Mouse (Mus musculus) CH12.LX (cell line): ENCODE results near the gene Usp46. TPM values are rescaled to one million over a fixed set of nuclear protein-coding genes. Genes with fewer than 3 reads are reported as not detected.

ENCODE experiments used
- DNase-seq: peaks from one replicate; pipeline ENCODE4 v3.0.0-alpha.2; 2013; ENCODE audit errors: extremely low read depth
- H3K27ac ChIP-seq: 2 replicates; pipeline ENCODE4 v1.5.1; 2012; ENCODE audit warnings: low read depth, mild to moderate bottlenecking, control low read depth, moderate library complexity; ENCODE audit not compliant: insufficient read depth
- H3K27me3 ChIP-seq: replicated peaks from 2 replicates; pipeline ENCODE3; 2012; ENCODE audit warnings: inconsistent platforms
- H3K36me3 ChIP-seq, 2 experiments: replicated peaks in 1 of 2; 2 replicates each; pipeline versions ENCODE3 to v1.6.1; 2012; ENCODE audit warnings: inconsistent platforms in 1 of 2, low read length in 1 of 2, mild to moderate bottlenecking in 1 of 2, mixed read lengths in 1 of 2, moderate library complexity in 1 of 2; ENCODE audit not compliant: control insufficient read depth in 1 of 2, insufficient read depth in 1 of 2
- H3K4me1 ChIP-seq, 2 experiments: 2 replicates each; pipeline ENCODE4 v1.6.1; 2012; ENCODE audit warnings: inconsistent platforms in 1 of 2, moderate library complexity in 1 of 2; ENCODE audit not compliant: insufficient read depth in 2 of 2, control insufficient read depth in 1 of 2
- H3K4me2 ChIP-seq: 2 replicates; pipeline ENCODE4 v1.6.1; 2012; ENCODE audit warnings: low read depth, mild to moderate bottlenecking, control low read depth; ENCODE audit not compliant: poor library complexity, insufficient read depth, severe bottlenecking
- H3K4me3 ChIP-seq, 3 experiments: fragments of 150-350 bp in 1 of 3; sonication (generic) in 1 of 3; replicated peaks in 1 of 3; 2 replicates each; pipeline versions ENCODE3 to v1.5.1; 2011 to 2012; ENCODE audit warnings: low read depth in 2 of 3, low read length in 2 of 3, mild to moderate bottlenecking in 2 of 3, moderate library complexity in 2 of 3, control low read depth in 1 of 3, improper control_type of control experiment in 1 of 3, inconsistent platforms in 1 of 3, mixed read lengths in 1 of 3; ENCODE audit not compliant: poor library complexity in 1 of 3
- H3K79me2 ChIP-seq: replicated peaks from 2 replicates; pipeline ENCODE4 v1.6.1; 2012; ENCODE audit warnings: mild to moderate bottlenecking, moderate library complexity; ENCODE audit not compliant: control insufficient read depth, poor library complexity, insufficient read depth, severe bottlenecking; ENCODE audit errors: extremely low read depth
- H3K9ac ChIP-seq: 2 replicates; pipeline ENCODE4 v1.6.1; 2012; ENCODE audit warnings: low read depth, mild to moderate bottlenecking, control low read depth, moderate library complexity; ENCODE audit not compliant: insufficient read depth
- H3K9me3 ChIP-seq: replicated peaks from 2 replicates; pipeline ENCODE3; 2012; ENCODE audit warnings: low read length, inconsistent platforms, mixed read lengths
- BHLHE40 ChIP-seq: IDR thresholded peaks from 2 replicates; pipeline ENCODE4 v1.6.1; 2011; ENCODE audit warnings: mild to moderate bottlenecking, low read depth, low read length, improper control_type of control experiment
- CHD2 ChIP-seq: IDR thresholded peaks from 2 replicates; pipeline ENCODE4 v1.6.1; 2011; ENCODE audit warnings: low read length, improper control_type of control experiment
- CTCF ChIP-seq, 2 experiments: IDR thresholded peaks in 1 of 2; conservative IDR thresholded peaks in 1 of 2; 2 replicates each; pipeline ENCODE4 v1.5.1; 2011 to 2012; ENCODE audit warnings: low read depth in 2 of 2, low read length in 2 of 2, improper control_type of control experiment in 1 of 2, inconsistent platforms in 1 of 2, mild to moderate bottlenecking in 1 of 2, moderate library complexity in 1 of 2
- E2F4 ChIP-seq: IDR thresholded peaks from 2 replicates; pipeline ENCODE4 v1.6.1; 2011; ENCODE audit warnings: low read depth, low read length, improper control_type of control experiment; ENCODE audit not compliant: insufficient replicate concordance
- ELF1 ChIP-seq: IDR thresholded peaks from 2 replicates; pipeline ENCODE4 v1.6.1; 2014; ENCODE audit warnings: low read depth, mild to moderate bottlenecking, inconsistent platforms, low read length, improper control_type of control experiment
- ETS1 ChIP-seq: conservative IDR thresholded peaks from 2 replicates; pipeline ENCODE4 v1.6.1; 2012; ENCODE audit warnings: low read depth, mild to moderate bottlenecking, inconsistent platforms, low read length, improper control_type of control experiment, moderate library complexity
- IRF4 ChIP-seq: IDR thresholded peaks from 2 replicates; pipeline ENCODE4 v1.6.1; 2014; ENCODE audit warnings: low read depth, mild to moderate bottlenecking, inconsistent platforms, low read length, improper control_type of control experiment
- KAT2A ChIP-seq: IDR thresholded peaks from 2 replicates; pipeline ENCODE4 v1.6.1; 2012; ENCODE audit warnings: low read length, improper control_type of control experiment, inconsistent platforms; ENCODE audit not compliant: insufficient replicate concordance
- MAFK ChIP-seq: IDR thresholded peaks from 2 replicates; pipeline ENCODE4 v1.6.1; 2011; ENCODE audit warnings: low read length, improper control_type of control experiment; ENCODE audit not compliant: insufficient replicate concordance
- MAX ChIP-seq: IDR thresholded peaks from 2 replicates; pipeline ENCODE4 v1.6.1; 2011; ENCODE audit warnings: low read length, improper control_type of control experiment
- MYC ChIP-seq: IDR thresholded peaks from 2 replicates; pipeline ENCODE4 v1.6.1; 2011; ENCODE audit warnings: low read depth, mild to moderate bottlenecking, improper control_type of control experiment, low read length
- NELFE ChIP-seq: IDR thresholded peaks from 2 replicates; pipeline ENCODE4 v1.6.1; 2011; ENCODE audit warnings: low read depth, low read length, improper control_type of control experiment
- PAX5 ChIP-seq: IDR thresholded peaks from 2 replicates; pipeline ENCODE4 v1.6.1; 2012; ENCODE audit warnings: low read length, inconsistent platforms, mixed read lengths
- POLR2AphosphoS2 ChIP-seq: IDR thresholded peaks from 2 replicates; pipeline ENCODE4 v1.6.1; 2011; ENCODE audit warnings: low read depth, low read length, improper control_type of control experiment
- RAD21 ChIP-seq: IDR thresholded peaks from 2 replicates; pipeline ENCODE4 v1.6.1; 2011; ENCODE audit warnings: low read depth, mild to moderate bottlenecking, low read length, improper control_type of control experiment, moderate library complexity
- RCOR1 ChIP-seq: conservative IDR thresholded peaks from 2 replicates; pipeline ENCODE4 v1.6.1; 2012; ENCODE audit warnings: low read depth, mild to moderate bottlenecking, inconsistent platforms, low read length, improper control_type of control experiment
- TCF12 ChIP-seq: IDR thresholded peaks from 2 replicates; pipeline ENCODE4 v1.6.1; 2014; ENCODE audit warnings: low read depth, mild to moderate bottlenecking, inconsistent platforms, low read length, improper control_type of control experiment
- USF1 ChIP-seq: IDR thresholded peaks from 2 replicates; pipeline ENCODE4 v1.6.1; 2014; ENCODE audit warnings: low read depth, mild to moderate bottlenecking, inconsistent platforms, low read length, improper control_type of control experiment
- USF2 ChIP-seq: conservative IDR thresholded peaks from 2 replicates; pipeline ENCODE4 v1.6.1; 2011; ENCODE audit warnings: low read depth, low read length, improper control_type of control experiment
- ZC3H11A ChIP-seq: IDR thresholded peaks from 2 replicates; pipeline ENCODE4 v1.6.1; 2012; ENCODE audit warnings: low read depth, mild to moderate bottlenecking, inconsistent platforms, low read length, improper control_type of control experiment
- ZMIZ1 ChIP-seq: IDR thresholded peaks from 2 replicates; pipeline ENCODE4 v1.6.1; 2012; ENCODE audit warnings: low read depth, mild to moderate bottlenecking, inconsistent platforms, low read length, improper control_type of control experiment
- ZNF384 ChIP-seq: IDR thresholded peaks from 2 replicates; pipeline ENCODE4 v1.6.1; 2012; ENCODE audit warnings: low read depth, low read length, improper control_type of control experiment, inconsistent platforms
- dilution Hi-C: fragments of 300-500 bp; cut with MboI; formaldehyde crosslinking; loops from 2 replicates; pipeline ENCODE4 v1.14.3; 2020; ENCODE audit warnings: low sequenced_read_pairs; ENCODE audit not compliant: extremely low pct_unique_long_range_greater_than_20kb, extremely low pct_ligation_motif_present
- in situ Hi-C: fragments of 300-500 bp; cut with MboI; formaldehyde crosslinking; loops from 3 replicates; pipeline ENCODE4 v1.14.3; 2019; ENCODE audit warnings: low sequenced_read_pairs, low pct_ligation_motif_present, low pct_unique_long_range_greater_than_20kb, mixed read lengths
- polyA plus RNA-seq: library from polyadenylated mRNA; unstranded; fragments of >175 nt; gene quantifications from 2 replicates; pipeline ENCODE4 v1.2.1, GENCODE M21; 2012; ENCODE audit warnings: low read depth; ENCODE audit not compliant: insufficient read length
- total RNA-seq, 2 experiments: library from RNA; depleted of rRNA; stranded (reverse); fragments of 300-350 nt in 1 of 2; fragments of >200 nt in 1 of 2; gene quantifications; 2 replicates each; pipeline ENCODE4 v1.2.3; 2012 to 2014

Usp46 gene
- total and polyA plus RNA-seq, 3 experiments, result 5.1 to 16.3 (median 15.6) TPM

DNA sequence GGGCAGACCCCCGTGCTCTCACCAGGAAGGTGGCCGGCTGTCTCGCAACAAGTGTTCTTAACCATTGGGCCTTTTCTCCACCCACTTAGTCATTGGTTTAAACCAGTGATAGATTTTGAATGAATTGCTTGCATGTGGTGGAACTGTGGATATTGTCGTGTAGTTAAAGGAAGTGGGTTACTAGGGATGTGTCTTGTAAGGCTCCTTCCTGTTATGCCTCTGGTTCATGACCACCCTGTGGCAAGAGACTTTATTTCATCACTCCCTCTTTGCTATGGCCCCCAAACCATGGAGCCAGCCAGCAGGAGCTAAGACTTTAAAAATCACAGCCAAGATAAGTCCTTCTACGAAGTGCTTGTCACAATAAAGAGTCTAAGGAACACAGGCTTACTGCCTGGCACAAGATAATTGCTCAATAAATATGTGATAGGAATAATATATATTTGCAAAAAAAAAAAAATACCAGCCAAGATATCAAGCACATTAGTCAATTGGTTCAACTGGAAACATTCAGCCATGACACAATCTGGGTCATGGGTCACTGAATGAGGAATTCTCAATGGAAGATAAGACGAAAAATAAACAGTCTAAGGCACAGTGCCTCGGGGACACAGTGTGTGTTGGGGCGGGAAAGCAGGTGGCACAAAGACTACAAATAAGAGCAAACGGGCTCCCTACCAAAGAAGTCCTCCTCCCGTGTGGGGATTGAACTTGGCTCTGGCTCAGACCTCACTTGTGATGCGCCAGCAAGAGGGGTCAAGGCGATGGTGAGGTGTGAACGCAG lies 80.3 kb downstream of the Usp46 start:
- no peaks in the 10 kb centered on the region for H3K27me3 ChIP-seq
- no peak overlapping the region for H3K4me3 ChIP-seq
- H3K9me3 ChIP-seq, result no peaks in the 10 kb centered on the region
- TF ChIP-seq ZMIZ1 (no peak), ZNF384 (no peak), E2F4 (no peak), RCOR1 (no peak), TCF12 (no peak), KAT2A (no peak), USF2 (no peak)
- TF ChIP-seq, all 38 proteins: peak for 0
- Histone ChIP-seq H3K79me2 (no peaks in the 10 kb centered on the region), H3K4me1 (peaks cover 0 to 3% of the 10 kb centered on the region in 2 experiments; a peak in 1 of 4 replicates), H3K36me3 (no peaks in the 10 kb centered on the region), H3K4me2 (no peak overlapping the region), H3K27ac (no peak overlapping the region), H3K9ac (no peak overlapping the region)
- DNase-seq, result no peak
- dilution Hi-C loops, result no loop called here
- in situ Hi-C loops, result no loop called here

DNA sequence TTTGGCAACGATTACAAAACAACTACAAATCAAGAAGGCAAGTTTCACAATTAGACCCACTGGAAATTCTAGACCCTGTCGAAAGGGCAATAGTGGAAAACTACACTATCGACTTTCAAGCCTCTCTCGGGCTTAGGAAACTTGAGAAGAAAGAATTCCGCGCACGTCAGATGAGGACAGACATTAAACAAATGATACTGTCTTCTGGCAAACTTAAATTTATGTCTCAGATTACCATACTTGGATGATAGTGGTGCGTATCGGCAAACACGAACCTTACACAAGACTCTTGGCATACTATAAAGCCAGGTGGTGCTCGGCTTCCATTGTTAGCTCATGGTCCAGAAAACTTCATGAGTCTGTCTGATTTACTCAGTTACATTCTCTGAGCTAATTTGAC lies 90.8 kb downstream of the Usp46 start:
- Histone ChIP-seq H3K27ac (no peak overlapping the region), H3K4me1 (no peaks in the 10 kb centered on the region), H3K27me3 (no peaks in the 10 kb centered on the region), H3K36me3 (no peaks in the 10 kb centered on the region), H3K79me2 (no peaks in the 10 kb centered on the region), H3K9ac (no peak overlapping the region), H3K4me2 (peak overlapping the region; percentile 66; the same call in 1 of the 2 replicates), H3K9me3 (no peaks in the 10 kb centered on the region), H3K4me3 (no peak overlapping the region)
- no peak for DNase-seq
- TF ChIP-seq BHLHE40, result no peak
- TF ChIP-seq RAD21, result no peak
- no peak for TF ChIP-seq KAT2A
- no peak for TF ChIP-seq IRF4
- no peak for TF ChIP-seq MAFK
- TF ChIP-seq CHD2, result no peak
- no peak for TF ChIP-seq ZC3H11A
- no peak for TF ChIP-seq POLR2AphosphoS2
- TF ChIP-seq ETS1, result no peak
- TF ChIP-seq PAX5, result no peak
- TF ChIP-seq USF1, result no peak
- no peak for TF ChIP-seq CTCF (conservative IDR thresholded peaks at IDR 0.05 in 1 of 2, IDR thresholded peaks at IDR 0.05 in 1 of 2; ENCODE audit: low read depth in 2 of 2, low read length in 2 of 2)
- no peak for TF ChIP-seq MYC
- TF ChIP-seq USF2, result no peak
- no peak for TF ChIP-seq ELF1
- TF ChIP-seq ZNF384, result no peak
- no peak for TF ChIP-seq E2F4
- TF ChIP-seq MAX, result no peak
- no peak for TF ChIP-seq NELFE
- in situ Hi-C loops (no loop called here), dilution Hi-C loops (no loop called here)
